Mouse (Mus musculus) bone marrow macrophage, adult 2 months (primary cell): ENCODE results near the gene Abca4.

Experiments used
- CTCF ChIP-seq: IDR thresholded peaks from 2 replicates; pipeline ENCODE4 v1.5.1; 2012; ENCODE audit warnings: low read depth, mild to moderate bottlenecking, low read length, moderate library complexity
- POLR2A ChIP-seq: IDR thresholded peaks from 2 replicates; pipeline ENCODE4 v1.6.1; 2012; ENCODE audit warnings: mild to moderate bottlenecking, low read depth, low read length, borderline replicate concordance

DNA sequence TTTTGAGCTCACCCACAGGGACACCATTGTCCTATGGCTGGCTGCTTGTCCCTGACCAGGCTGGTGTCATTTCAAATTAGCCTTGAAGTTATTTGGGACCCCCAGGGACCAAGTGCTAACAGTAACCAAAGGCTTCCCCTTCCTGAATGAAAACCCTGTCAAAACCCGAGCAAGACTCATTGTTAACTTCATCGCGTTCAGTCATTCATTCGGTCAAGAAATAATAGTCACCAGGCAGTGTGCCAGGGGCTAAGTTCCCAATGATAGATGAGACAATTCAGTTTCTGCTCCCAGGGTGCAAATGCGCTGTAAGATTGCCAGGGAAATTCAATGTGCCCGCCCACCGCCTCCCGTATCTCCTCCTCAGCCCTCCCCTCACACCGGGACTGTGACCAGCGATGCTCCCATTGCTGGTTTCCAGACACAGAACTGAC is 2.0 kb downstream of the Abca4 start:
- TF ChIP-seq POLR2A (no peak), CTCF (no peak)
